In the genomic region with DNA sequence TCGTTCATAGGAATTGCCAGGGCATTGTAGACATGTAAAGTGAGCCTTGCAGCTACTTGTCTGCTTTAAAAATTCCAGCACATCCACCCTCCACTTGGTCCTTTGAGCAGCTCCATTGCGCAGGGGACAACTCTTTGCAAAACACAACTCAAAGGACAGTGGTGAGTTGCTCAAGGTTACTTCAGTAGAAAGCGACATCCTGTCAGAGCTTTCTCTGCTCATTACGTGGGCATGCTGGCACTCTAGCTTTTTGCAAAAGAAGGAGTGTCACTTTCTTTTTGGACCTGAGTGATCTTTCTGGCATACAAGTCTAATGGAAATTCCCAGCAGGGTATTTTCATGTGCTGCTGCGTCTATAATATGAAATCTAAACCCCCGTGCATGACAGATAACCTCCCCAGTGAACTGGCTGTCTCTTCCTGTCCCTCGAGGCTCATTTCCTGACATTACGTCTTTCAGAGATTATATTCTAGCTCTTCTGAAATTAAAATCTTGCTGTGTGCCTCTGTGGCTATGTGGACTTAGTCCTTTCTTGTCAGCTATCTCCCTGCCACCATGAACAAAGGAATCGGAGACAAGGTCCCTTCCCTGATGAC, we compare ENCODE assay signal across 15 mouse cellular contexts.
DNase-seq lines count a peak whose midpoint lies in the region; ATAC-seq and TF ChIP-seq lines count a peak whose summit lies in the region.
"Had no signal": no experiment of that assay in that cellular context is flagged by ENCODE, and none has a peak within 500 bp of the region (broad histone marks: within the 10 kb centered on the region; RNA-seq: fewer than 3 reads in every experiment).

No protein-coding gene starts in this region.

- no peak overlapping the region for H3K4me2 ChIP-seq in kidney, embryonic 16.5 days (replicated peaks; ENCODE audit: low read depth, low read length)
- H3K4me2 ChIP-seq: embryonic facial prominence, embryonic 15.5 days; forebrain, embryonic 12.5 days; heart, embryonic 13.5 days had no signal

- intact Hi-C loops in gastrocnemius, adult 2 months (cut with DNase I), result no loop called here

- no peak for DNase-seq in gastrocnemius, adult 2 months
- no peak for DNase-seq in gastrocnemius, postnatal 10 days
- peak; percentile 9 for DNase-seq in CD4-positive helper T cell, adult 2 months (ENCODE audit: low read depth, low spot score)
- peak; percentile 19 for DNase-seq in adrenal gland, postnatal 10 days
- no peak for DNase-seq in cerebellum, postnatal 25 days
- DNase-seq: cerebellum, adult 11 months; liver; lung, adult 2 months had no signal

- WGBS in kidney, embryonic 16.5 days, result 71% methylated on average over 9 of the region's 9 CpGs

- H3K4me3 ChIP-seq in gastrocnemius, adult 2 months, result no peak overlapping the region
- H3K4me3 ChIP-seq in kidney, embryonic 16.5 days (ENCODE audit: low read length), result no peak overlapping the region
- H3K4me3 ChIP-seq: embryonic facial prominence, embryonic 15.5 days; forebrain, embryonic 12.5 days; heart, embryonic 13.5 days; layer of hippocampus, adult 2 months had no signal

- no peak overlapping the region for H3K9ac ChIP-seq in kidney, embryonic 16.5 days (replicated peaks; ENCODE audit: low read length)
- H3K9ac ChIP-seq: embryonic facial prominence, embryonic 15.5 days; forebrain, embryonic 12.5 days; heart, embryonic 13.5 days had no signal

- 0 out of 2 replicates have a peak overlapping the region, but pooled peaks have one; percentile 16 for H3K27ac ChIP-seq in gastrocnemius, adult 2 months
- H3K27ac ChIP-seq in kidney, embryonic 16.5 days (ENCODE audit: low read length), result no peak overlapping the region
- H3K27ac ChIP-seq: embryonic facial prominence, embryonic 15.5 days; forebrain, embryonic 12.5 days; heart, embryonic 13.5 days; layer of hippocampus, adult 2 months; macrophage had no signal

- H3K36me3 ChIP-seq in kidney, embryonic 16.5 days (ENCODE audit: insufficient read depth, low read length), result no peaks in the 10 kb centered on the region
- H3K36me3 ChIP-seq: embryonic facial prominence, embryonic 15.5 days; forebrain, embryonic 12.5 days; heart, embryonic 13.5 days had no signal

- no peaks in the 10 kb centered on the region for H3K27me3 ChIP-seq in kidney, embryonic 16.5 days (ENCODE audit: insufficient read depth, low read length)
- H3K27me3 ChIP-seq: embryonic facial prominence, embryonic 15.5 days; forebrain, embryonic 12.5 days; heart, embryonic 13.5 days had no signal

- peak; percentile 25 for ATAC-seq in inflammation-experienced regulatory T-cells, adult 6 months
- ATAC-seq in kidney, embryonic 16.5 days (ENCODE audit: low FRiP score, low TSS enrichment), result no peak

- no peak for TF ChIP-seq CTCF in gastrocnemius, adult 2 months (IDR thresholded peaks at IDR 0.05)

- H3K9me3 ChIP-seq in kidney, embryonic 16.5 days (ENCODE audit: low read length), result no peaks in the 10 kb centered on the region
- H3K9me3 ChIP-seq: embryonic facial prominence, embryonic 15.5 days; forebrain, embryonic 12.5 days; heart, embryonic 13.5 days had no signal

- no peaks in the 10 kb centered on the region for H3K4me1 ChIP-seq in kidney, embryonic 16.5 days (ENCODE audit: insufficient read depth, low read length)
- H3K4me1 ChIP-seq: forebrain, embryonic 12.5 days had no signal

Comparison
In these comparisons a context has a peak if more than half of its experiments do, and no peak if none do; other contexts are left out.
1. DNase-seq: peak in CD4-positive helper T cell, adult 2 months (single experiment) and adrenal gland, postnatal 10 days (single experiment); none in gastrocnemius, adult 2 months (single experiment), gastrocnemius, postnatal 10 days (single experiment) and cerebellum, postnatal 25 days (0 of 2).